Mouse (Mus musculus): ENCODE measurements around the gene Ift43.

Gene Ift43

GRCm38 (mm10) chr12:86078553-86079201, 3.7 kb upstream of the Ift43 start, which contains the start of gene Tgfb3:
TSS of gene Tgfb3 (minus strand) at chr12:86079041.
- peak; percentile 94 for DNase-seq (ENCODE audit: inconsistent ontology term)

GRCm38 (mm10) chr12:86079202-86079667, 3.1 kb upstream of the Ift43 start:
- DNase-seq (ENCODE audit: inconsistent ontology term) = peak; percentile 95

GRCm38 (mm10) chr12:86085873-86086272, 3.5 kb downstream of the Ift43 start:
- DNase-seq (ENCODE audit: inconsistent ontology term) = no peak

GRCm38 (mm10) chr12:86086550-86086949, 4.2 kb downstream of the Ift43 start:
- DNase-seq (ENCODE audit: inconsistent ontology term) = no peak

GRCm38 (mm10) chr12:86088042-86088441, 5.7 kb downstream of the Ift43 start:
- DNase-seq (ENCODE audit: inconsistent ontology term) = no peak

GRCm38 (mm10) chr12:86090764-86091163, 8.4 kb downstream of the Ift43 start:
- peak; percentile 52 for DNase-seq (ENCODE audit: inconsistent ontology term)

GRCm38 (mm10) chr12:86091601-86092132, 9.3 kb downstream of the Ift43 start:
- peak; percentile 98 for DNase-seq (ENCODE audit: inconsistent ontology term)

- DNase-seq (ENCODE audit: inconsistent ontology term) = no peak
These were observed 11.7 kb downstream of the Ift43 start for GRCm38 (mm10) chr12:86094075-86094474.

GRCm38 (mm10) chr12:86095806-86096205, 13.5 kb downstream of the Ift43 start:
- no peak for DNase-seq (ENCODE audit: inconsistent ontology term)

GRCm38 (mm10) chr12:86097781-86098180, 15.4 kb downstream of the Ift43 start:
- peak; percentile 90 for DNase-seq (ENCODE audit: inconsistent ontology term)

- no peak for DNase-seq (ENCODE audit: inconsistent ontology term)
These were observed 18.4 kb downstream of the Ift43 start for GRCm38 (mm10) chr12:86100711-86101110.

- DNase-seq (ENCODE audit: inconsistent ontology term) = no peak
These were observed 20.3 kb downstream of the Ift43 start for GRCm38 (mm10) chr12:86102686-86103085.

- DNase-seq (ENCODE audit: inconsistent ontology term) = peak; percentile 80
These were observed 21.1 kb downstream of the Ift43 start for GRCm38 (mm10) chr12:86103391-86103790.

- DNase-seq (ENCODE audit: inconsistent ontology term) = no peak
These were observed 21.5 kb downstream of the Ift43 start for GRCm38 (mm10) chr12:86103852-86104251.

- DNase-seq (ENCODE audit: inconsistent ontology term) = peak; percentile 89
These were observed 22.0 kb downstream of the Ift43 start for GRCm38 (mm10) chr12:86104297-86104696.

GRCm38 (mm10) chr12:86105546-86105945, 23.2 kb downstream of the Ift43 start:
- peak; percentile 92 for DNase-seq (ENCODE audit: inconsistent ontology term)

GRCm38 (mm10) chr12:86106086-86106485, 23.7 kb downstream of the Ift43 start:
- DNase-seq (ENCODE audit: inconsistent ontology term) = peak; percentile 58

- DNase-seq (ENCODE audit: inconsistent ontology term) = no peak
These were observed 25.3 kb downstream of the Ift43 start for GRCm38 (mm10) chr12:86107645-86108044.

GRCm38 (mm10) chr12:86109531-86109930, 27.2 kb downstream of the Ift43 start:
- no peak for DNase-seq (ENCODE audit: inconsistent ontology term)

GRCm38 (mm10) chr12:86110637-86111036, 28.3 kb downstream of the Ift43 start:
- DNase-seq (ENCODE audit: inconsistent ontology term) = no peak

- DNase-seq (ENCODE audit: inconsistent ontology term) = no peak
These were observed 34.0 kb downstream of the Ift43 start for GRCm38 (mm10) chr12:86116295-86116835.

- DNase-seq (ENCODE audit: inconsistent ontology term) = no peak
These were observed 41.7 kb downstream of the Ift43 start for GRCm38 (mm10) chr12:86124016-86124415.

- DNase-seq (ENCODE audit: inconsistent ontology term) = no peak
These were observed 45.8 kb downstream of the Ift43 start for GRCm38 (mm10) chr12:86128122-86128521.

Measured in Muller cell, postnatal 12 days (primary cell).